Mouse (Mus musculus) liver, embryonic 13.5 days (tissue): ENCODE results near the gene Pwwp2b. TPM values are rescaled to one million over a fixed set of nuclear protein-coding genes. Genes with fewer than 3 reads are reported as not detected.

Experiments
- ATAC-seq: fragments of 200-750 bp; cut with Nextera tagmentation; 2 replicates; pipeline ENCODE4 v1.8.0; 2017; ENCODE audit warnings: low read depth, mild to moderate bottlenecking, moderate number of reproducible peaks, moderate library complexity
- DNase-seq: peaks from one replicate; pipeline ENCODE4 v3.0.0; 2022
- H3K27ac ChIP-seq: fragments of 300-500 bp; sonication (generic); 2 replicates; pipeline ENCODE4 v1.5.1; 2015; ENCODE audit warnings: moderate library complexity, mild to moderate bottlenecking, inconsistent platforms
- H3K27me3 ChIP-seq: fragments of 300-500 bp; sonication (generic); 2 replicates; pipeline ENCODE4 v1.6.1; 2015; ENCODE audit warnings: mild to moderate bottlenecking, inconsistent platforms
- H3K36me3 ChIP-seq: fragments of 300-500 bp; sonication (generic); 2 replicates; pipeline ENCODE4 v1.6.1; 2015; ENCODE audit warnings: mild to moderate bottlenecking, inconsistent platforms
- H3K4me1 ChIP-seq: fragments of 300-500 bp; sonication (generic); replicated peaks from 2 replicates; pipeline ENCODE4 v1.6.1; 2015; ENCODE audit warnings: inconsistent platforms
- H3K4me2 ChIP-seq: fragments of 300-500 bp; sonication (generic); 2 replicates; pipeline ENCODE4 v1.6.1; 2015; ENCODE audit warnings: inconsistent platforms, mild to moderate bottlenecking, moderate library complexity
- H3K4me3 ChIP-seq: fragments of 300-500 bp; sonication (generic); replicated peaks from 2 replicates; pipeline ENCODE4 v1.5.1; 2015; ENCODE audit warnings: mild to moderate bottlenecking, inconsistent platforms
- H3K9ac ChIP-seq: fragments of 300-500 bp; sonication (generic); 2 replicates; pipeline ENCODE4 v1.6.1; 2015; ENCODE audit warnings: mild to moderate bottlenecking, inconsistent platforms
- H3K9me3 ChIP-seq: fragments of 300-500 bp; sonication (generic); replicated peaks from 2 replicates; pipeline ENCODE4 v1.6.1; 2016; ENCODE audit warnings: inconsistent platforms
- WGBS: fragments of 180-500 bp; shearing (Covaris S2); methylation state at CpG from one replicate; pipeline ENCODE4 v1.1.7; 2015; ENCODE audit not compliant: insufficient replicate concordance; 5-methylcytosine and 5-hydroxymethylcytosine counted together
- polyA plus RNA-seq: library from polyadenylated mRNA; unstranded; fragments of >200 nt; fragmentation: Nextera tagmentation; extraction: Ambion mirVana; gene quantifications from 2 replicates; pipeline ENCODE4 v1.2.1, GENCODE M21; 2015

Pwwp2b gene
- polyA plus RNA-seq, 1 experiment from 2014 or later = 1.7 TPM

DNA sequence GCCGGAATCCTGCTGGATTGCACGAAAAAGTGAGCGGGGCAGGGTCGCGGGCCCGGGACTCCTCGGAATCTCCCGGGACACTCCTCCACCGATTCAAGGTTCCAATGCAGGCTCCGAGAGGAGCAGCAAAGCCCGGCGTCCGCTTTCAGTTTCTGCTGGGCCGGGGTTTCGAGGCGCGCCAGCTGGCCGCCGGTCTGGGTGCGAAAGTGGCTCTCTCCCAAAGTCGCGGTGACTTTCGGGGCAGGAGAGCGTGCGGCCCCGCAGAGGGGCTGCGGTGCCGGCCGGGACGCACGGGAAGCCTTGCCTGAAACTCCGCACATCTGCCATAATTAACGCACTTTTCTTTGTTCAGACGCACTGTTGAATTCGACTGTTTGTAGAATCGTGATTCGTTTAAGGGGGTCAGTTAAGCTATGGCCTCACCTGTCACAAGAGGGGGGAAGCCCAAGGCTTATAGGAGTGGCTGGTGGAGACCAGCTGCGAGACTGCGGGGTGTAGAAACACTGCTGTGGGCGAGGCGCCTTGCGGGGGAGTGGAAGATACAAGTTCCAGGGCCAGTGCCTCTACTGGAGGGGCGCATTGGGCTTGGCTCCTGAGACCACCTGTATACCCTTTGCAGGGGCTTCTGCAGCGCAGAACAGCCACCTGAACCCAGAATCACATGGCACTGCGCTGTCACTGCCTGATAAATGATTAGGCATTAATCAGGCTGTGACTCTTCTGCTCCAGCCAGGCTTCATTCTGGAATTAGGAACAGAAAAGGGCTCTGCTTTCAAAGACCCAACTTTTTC is 528 bp downstream of the Pwwp2b start:
- no peak for DNase-seq
- Histone ChIP-seq H3K4me2 (peak overlapping the region; percentile 76), H3K27ac (no peak overlapping the region; the same call in 1 of the 2 replicates), H3K27me3 (peaks cover 38% of the 10 kb centered on the region), H3K36me3 (no peaks in the 10 kb centered on the region), H3K4me3 (peak overlapping the region; percentile 64), H3K9ac (peak overlapping the region; percentile 67), H3K9me3 (no peaks in the 10 kb centered on the region), H3K4me1 (peaks cover 67% of the 10 kb centered on the region)
- ATAC-seq = no peak
- 2% methylated on average over 45 of the region's 45 CpGs for WGBS

DNA sequence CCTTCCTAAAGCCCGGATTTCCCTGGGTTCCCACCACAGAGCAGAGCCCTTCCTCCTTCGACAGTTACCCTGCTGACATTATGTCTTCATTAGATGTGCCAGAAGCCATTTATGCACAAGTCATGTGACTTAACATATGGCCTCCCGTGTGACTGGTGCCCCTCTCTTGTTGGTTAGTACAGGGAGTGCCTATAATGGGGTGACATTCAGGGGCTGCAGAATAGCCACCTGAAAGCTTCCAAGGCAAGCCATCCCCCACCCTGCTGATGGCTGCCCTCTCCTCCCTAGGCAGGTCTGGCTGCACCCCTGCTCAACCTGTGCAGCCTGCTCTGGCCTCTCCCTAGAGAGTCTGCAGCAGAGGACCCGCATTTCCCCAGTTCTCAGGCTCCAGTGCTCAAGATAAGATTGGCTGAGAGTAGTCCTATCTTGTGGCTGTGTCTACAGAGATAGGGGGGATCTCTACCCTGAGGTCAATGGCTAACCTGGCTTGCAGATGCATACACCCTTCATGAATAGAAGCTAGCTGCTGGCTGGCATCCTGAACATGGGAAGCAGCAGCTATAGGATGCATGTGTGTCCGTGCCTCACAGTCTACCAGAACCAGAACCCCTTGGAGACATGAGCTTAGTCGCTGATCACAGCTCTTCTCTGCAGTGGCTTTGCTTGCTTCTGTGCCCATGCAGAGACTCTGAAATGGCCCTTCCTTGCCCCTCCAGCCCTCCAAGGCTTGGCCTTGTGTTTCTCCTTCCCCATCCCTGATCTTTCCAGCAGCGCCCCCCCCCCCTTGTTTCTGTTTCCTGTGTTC is 1.3 kb downstream of the Pwwp2b start:
- H3K9ac ChIP-seq = peak overlapping the region; percentile 67; the same call in 1 of the 2 replicates
- DNase-seq (no peak), ATAC-seq (peak; percentile 55)
- H3K4me1 ChIP-seq = peaks cover 67% of the 10 kb centered on the region
- H3K9me3 ChIP-seq = no peaks in the 10 kb centered on the region
- peaks cover 38% of the 10 kb centered on the region for H3K27me3 ChIP-seq
- H3K36me3 ChIP-seq = no peaks in the 10 kb centered on the region
- no peak overlapping the region for H3K27ac ChIP-seq
- H3K4me3 ChIP-seq = peak overlapping the region; percentile 64
- WGBS = 24% methylated on average over 7 of the region's 7 CpGs
- H3K4me2 ChIP-seq = peak overlapping the region; percentile 76

DNA sequence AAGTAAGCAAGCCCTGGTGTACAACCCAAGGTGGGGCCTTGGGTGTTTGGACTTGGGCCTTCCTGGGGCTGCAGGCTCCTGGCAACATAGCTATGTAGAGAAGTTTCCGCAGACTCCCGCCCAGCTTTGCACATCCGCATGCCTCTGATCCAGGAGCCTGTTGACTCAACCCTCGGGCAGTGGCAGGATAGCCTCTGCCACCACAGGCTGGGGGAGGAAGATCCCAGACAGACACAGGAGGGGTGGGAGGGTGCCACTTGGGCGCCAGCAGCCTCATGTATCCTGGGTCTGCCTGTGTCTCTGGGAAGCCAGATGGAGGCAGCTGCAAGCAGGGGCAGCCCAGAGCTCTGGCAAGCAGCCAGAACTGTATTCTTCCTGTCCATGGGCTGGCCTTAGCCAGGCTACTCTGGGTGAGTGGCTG is 3.6 kb downstream of the Pwwp2b start:
- Histone ChIP-seq H3K9ac (no peak overlapping the region), H3K4me1 (peaks cover 63% of the 10 kb centered on the region), H3K4me3 (no peak overlapping the region), H3K9me3 (no peaks in the 10 kb centered on the region), H3K36me3 (peaks cover 7% of the 10 kb centered on the region; the same call in 1 of the 2 replicates), H3K27ac (no peak overlapping the region), H3K4me2 (no peak overlapping the region), H3K27me3 (peaks cover 30% of the 10 kb centered on the region)
- no peak for ATAC-seq
- 69% methylated on average over 5 of the region's 5 CpGs for WGBS
- DNase-seq = no peak

DNA sequence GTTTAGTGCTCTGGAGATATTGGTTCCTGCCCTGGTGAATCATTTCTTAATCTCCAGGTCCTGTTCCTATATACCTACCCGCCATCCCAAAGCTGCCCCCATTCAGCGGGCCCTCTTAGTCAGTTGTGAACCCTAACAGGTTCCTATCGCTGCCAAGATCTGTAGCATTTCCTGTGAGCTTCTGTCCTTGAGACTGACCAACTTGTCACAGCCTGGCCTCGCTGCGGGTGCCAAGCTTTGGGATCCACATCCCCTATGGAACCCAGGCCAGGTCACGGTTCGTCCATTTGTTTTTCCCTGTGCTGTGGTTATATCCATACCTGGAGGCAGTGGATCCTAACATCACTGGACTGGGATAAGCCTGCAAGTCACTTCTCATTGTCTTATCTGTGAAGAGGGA is 4.3 kb downstream of the Pwwp2b start:
- DNase-seq (no peak), ATAC-seq (no peak)
- peaks cover 23% of the 10 kb centered on the region for H3K27me3 ChIP-seq
- no peaks in the 10 kb centered on the region for H3K9me3 ChIP-seq
- H3K36me3 ChIP-seq = peaks cover 7% of the 10 kb centered on the region; the same call in 1 of the 2 replicates
- no peak overlapping the region; the same call in 1 of the 2 replicates for H3K27ac ChIP-seq
- H3K4me2 ChIP-seq = no peak overlapping the region
- 49% methylated on average over 7 of the region's 7 CpGs for WGBS
- no peak overlapping the region for H3K4me3 ChIP-seq
- no peak overlapping the region for H3K9ac ChIP-seq
- peaks cover 56% of the 10 kb centered on the region for H3K4me1 ChIP-seq

DNA sequence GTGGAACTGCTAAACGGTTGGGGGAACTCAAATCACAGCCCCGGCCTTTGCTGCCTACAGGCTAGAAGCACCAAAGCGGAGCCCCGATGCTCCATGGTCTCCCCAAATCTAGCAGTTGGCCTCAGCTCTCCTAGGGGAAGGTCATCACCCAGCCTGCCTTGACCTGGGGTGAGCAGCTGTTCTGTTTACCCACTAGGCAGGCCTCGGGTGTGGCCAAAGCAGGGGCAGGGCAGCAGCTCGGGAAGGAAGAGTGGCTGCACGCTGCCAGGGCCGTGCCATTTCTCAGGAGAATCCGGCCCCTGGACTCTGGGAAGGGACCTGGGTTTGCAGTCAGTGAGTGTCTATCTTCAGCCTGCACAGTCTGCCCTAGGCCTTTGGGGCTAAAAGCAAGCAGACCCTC is 4.7 kb downstream of the Pwwp2b start:
- DNase-seq = no peak
- no peak overlapping the region for H3K27ac ChIP-seq
- no peak for ATAC-seq
- H3K4me1 ChIP-seq = peaks cover 54% of the 10 kb centered on the region
- no peak overlapping the region for H3K4me2 ChIP-seq
- no peaks in the 10 kb centered on the region for H3K9me3 ChIP-seq
- no peak overlapping the region for H3K4me3 ChIP-seq
- peaks cover 19% of the 10 kb centered on the region for H3K27me3 ChIP-seq
- no peak overlapping the region for H3K9ac ChIP-seq
- peaks cover 7% of the 10 kb centered on the region; the same call in 1 of the 2 replicates for H3K36me3 ChIP-seq
- 30% methylated on average over 9 of the region's 9 CpGs for WGBS

DNA sequence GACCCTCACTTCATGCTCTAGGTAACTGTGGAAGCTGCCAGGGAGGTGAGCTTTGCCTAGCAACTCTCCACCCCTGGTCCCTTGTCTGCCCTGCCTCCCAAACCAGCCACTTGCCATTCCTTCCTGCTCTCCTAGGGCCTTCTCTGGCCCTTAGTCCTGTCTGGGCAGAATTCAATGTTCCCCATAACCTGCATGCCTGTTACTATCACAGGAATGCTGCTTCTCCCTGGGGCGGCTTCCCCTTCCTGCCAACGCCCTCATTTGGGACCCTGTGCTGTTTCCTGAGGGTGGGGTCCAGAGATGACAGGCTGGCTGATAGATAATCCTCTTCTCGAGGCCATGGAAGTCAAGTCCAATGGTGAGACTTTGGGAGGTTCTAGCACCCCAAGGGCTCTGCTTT is 5.2 kb downstream of the Pwwp2b start:
- ATAC-seq = no peak
- peaks cover 7% of the 10 kb centered on the region; the same call in 1 of the 2 replicates for H3K36me3 ChIP-seq
- no peak overlapping the region for H3K27ac ChIP-seq
- no peak overlapping the region for H3K9ac ChIP-seq
- peaks cover 14% of the 10 kb centered on the region for H3K27me3 ChIP-seq
- no peak for DNase-seq
- peaks cover 52% of the 10 kb centered on the region for H3K4me1 ChIP-seq
- 24% methylated on average over 3 of the region's 3 CpGs for WGBS
- no peaks in the 10 kb centered on the region for H3K9me3 ChIP-seq
- H3K4me3 ChIP-seq = no peak overlapping the region
- no peak overlapping the region for H3K4me2 ChIP-seq

DNA sequence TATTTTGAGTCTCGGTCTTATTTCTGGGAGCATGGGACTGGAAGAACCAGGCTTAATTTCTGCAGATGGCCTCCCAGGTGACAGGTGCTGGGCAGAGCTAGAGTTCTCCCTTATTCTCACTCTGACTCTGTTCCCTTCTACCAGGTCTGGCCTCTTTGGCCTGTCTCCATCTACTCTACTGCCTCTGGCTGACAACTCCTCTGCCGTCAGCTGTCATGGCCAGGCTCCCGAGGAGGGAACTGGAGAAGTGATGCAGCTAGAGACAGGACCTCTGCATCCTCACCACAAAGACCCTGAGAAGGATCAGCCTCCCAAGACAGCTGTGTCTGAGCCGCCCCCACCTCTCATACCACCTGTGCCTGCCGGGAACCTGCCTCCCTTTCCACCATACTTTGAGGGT is 6.3 kb downstream of the Pwwp2b start:
- 62% methylated on average over 5 of the region's 5 CpGs for WGBS
- Histone ChIP-seq H3K9me3 (no peaks in the 10 kb centered on the region), H3K4me3 (no peak overlapping the region), H3K27me3 (peaks cover 2% of the 10 kb centered on the region; the same call in 1 of the 2 replicates), H3K9ac (no peak overlapping the region), H3K36me3 (peaks cover 7% of the 10 kb centered on the region; the same call in 1 of the 2 replicates), H3K27ac (no peak overlapping the region), H3K4me2 (no peak overlapping the region), H3K4me1 (peaks cover 41% of the 10 kb centered on the region)
- DNase-seq (no peak), ATAC-seq (no peak)

DNA sequence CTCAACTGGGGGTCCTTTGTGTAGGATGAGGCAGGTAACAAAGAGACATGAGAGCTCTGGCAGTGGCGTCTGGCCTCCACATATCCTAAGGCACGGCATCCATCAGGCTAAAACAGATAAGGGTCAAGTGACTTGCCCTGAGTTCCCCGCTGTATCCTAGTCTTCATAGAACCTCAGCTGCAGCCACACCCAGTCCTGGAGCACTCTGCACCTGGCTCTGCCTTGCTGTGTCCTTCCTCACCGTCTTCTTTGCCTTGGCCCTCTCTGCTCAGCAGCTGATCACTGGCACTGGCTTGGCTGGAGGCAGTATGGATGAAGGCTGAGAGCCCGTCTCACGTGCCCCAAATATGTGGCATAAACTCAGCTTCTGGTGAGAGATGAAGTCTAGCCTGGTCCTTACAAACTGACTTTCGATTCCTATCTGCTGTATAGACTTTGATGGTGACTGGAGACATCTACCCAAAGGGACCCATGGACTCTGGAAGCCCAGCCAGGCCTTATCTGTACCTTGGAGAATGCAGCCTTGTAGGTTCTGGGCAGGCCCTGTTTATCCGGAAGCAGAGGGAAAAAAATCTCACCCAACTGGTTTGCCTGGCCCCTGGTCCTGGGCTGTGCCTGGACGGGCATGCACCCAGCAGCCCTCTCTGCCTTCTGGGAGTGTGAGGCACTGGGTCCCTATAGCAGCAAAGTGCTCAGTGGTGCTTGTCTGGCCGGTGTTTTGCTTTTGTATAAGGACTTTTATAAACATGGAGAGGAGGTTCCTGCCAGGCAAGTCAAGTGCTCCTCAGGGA is 9.7 kb downstream of the Pwwp2b start:
- ATAC-seq (no peak), DNase-seq (no peak)
- WGBS = 57% methylated on average over 10 of the region's 10 CpGs
- Histone ChIP-seq H3K36me3 (peaks cover 7% of the 10 kb centered on the region; the same call in 1 of the 2 replicates), H3K4me1 (peaks cover 10% of the 10 kb centered on the region), H3K27me3 (no peaks in the 10 kb centered on the region), H3K9me3 (no peaks in the 10 kb centered on the region), H3K9ac (no peak overlapping the region), H3K4me2 (no peak overlapping the region), H3K27ac (no peak overlapping the region), H3K4me3 (no peak overlapping the region)

DNA sequence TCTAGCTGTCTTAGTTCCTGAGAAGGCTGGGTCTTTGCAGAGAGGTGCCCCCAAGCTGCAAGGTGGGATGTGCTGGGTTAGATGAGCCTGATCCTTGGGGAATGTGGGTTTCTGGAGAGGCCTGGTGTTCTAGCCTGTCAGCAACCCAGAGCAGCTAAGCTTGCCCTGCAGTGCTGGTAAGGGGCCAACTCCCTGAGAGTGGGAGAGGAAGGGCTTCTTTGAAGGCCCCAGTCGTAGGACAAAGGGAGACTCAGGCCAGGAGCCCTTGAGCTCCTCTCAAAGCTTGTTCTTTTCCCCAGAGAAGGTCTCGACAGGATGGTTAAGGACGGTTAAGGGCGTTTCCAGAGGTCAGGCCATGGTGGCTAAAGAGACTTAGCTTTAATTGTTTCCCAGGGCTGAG is 16.1 kb downstream of the Pwwp2b start:
- 68% methylated on average over 4 of the region's 4 CpGs for WGBS
- H3K4me2 ChIP-seq = no peak overlapping the region
- no peaks in the 10 kb centered on the region for H3K27me3 ChIP-seq
- no peaks in the 10 kb centered on the region for H3K36me3 ChIP-seq
- H3K9me3 ChIP-seq = no peaks in the 10 kb centered on the region
- H3K9ac ChIP-seq = no peak overlapping the region
- H3K4me3 ChIP-seq = no peak overlapping the region
- H3K27ac ChIP-seq = no peak overlapping the region
- no peaks in the 10 kb centered on the region for H3K4me1 ChIP-seq
- ATAC-seq = no peak
- no peak for DNase-seq

DNA sequence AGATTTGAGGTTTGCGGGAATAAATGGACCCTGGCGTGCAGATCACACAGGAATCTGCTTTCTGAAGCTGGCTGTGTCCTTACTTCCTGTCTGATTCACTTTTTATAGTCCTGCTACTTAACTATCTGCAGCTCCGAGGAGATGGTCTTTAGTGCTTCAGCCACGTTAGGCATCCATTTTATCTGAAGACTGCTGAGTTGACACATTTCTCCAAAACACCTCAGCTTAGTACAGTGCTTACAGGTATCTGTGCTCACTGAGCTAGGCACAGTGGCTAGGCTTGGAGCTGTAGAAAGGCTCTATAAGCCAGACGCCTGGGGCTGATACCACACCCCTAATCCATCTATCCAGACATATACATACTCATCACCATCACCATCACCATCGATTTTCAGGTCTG is 17.4 kb downstream of the Pwwp2b start:
- no peak for ATAC-seq
- no peaks in the 10 kb centered on the region for H3K4me1 ChIP-seq
- H3K4me2 ChIP-seq = no peak overlapping the region
- H3K9me3 ChIP-seq = no peaks in the 10 kb centered on the region
- no peak for DNase-seq
- H3K9ac ChIP-seq = no peak overlapping the region
- H3K4me3 ChIP-seq = no peak overlapping the region
- no peaks in the 10 kb centered on the region for H3K36me3 ChIP-seq
- no peaks in the 10 kb centered on the region for H3K27me3 ChIP-seq
- H3K27ac ChIP-seq = no peak overlapping the region
- WGBS = 59% methylated on average over 6 of the region's 6 CpGs

DNA sequence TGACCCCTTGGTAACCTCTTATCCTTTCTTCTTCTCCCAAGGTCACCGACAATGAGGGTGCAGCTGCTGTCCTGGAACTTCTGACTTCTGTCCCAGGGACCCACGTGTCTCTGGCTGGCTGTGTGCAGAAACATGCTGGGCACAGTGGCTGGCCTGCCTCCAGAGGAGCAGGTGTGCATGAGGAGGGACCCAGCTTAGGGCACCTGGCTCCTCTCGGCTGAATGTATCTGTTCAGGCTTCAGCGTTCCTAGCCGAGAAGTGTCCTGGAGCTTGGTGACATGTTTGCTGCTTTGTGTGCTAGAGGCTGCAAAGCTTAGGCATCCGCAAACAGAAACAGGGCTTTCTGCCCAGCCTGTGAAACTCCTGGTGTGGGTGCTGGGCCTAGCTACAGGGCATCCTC is 18.1 kb downstream of the Pwwp2b start:
- Histone ChIP-seq H3K4me3 (no peak overlapping the region), H3K27ac (no peak overlapping the region), H3K9me3 (no peaks in the 10 kb centered on the region), H3K4me2 (no peak overlapping the region), H3K9ac (no peak overlapping the region), H3K36me3 (no peaks in the 10 kb centered on the region), H3K27me3 (no peaks in the 10 kb centered on the region), H3K4me1 (no peaks in the 10 kb centered on the region)
- DNase-seq (no peak), ATAC-seq (no peak)
- 66% methylated on average over 6 of the region's 6 CpGs for WGBS
